Mouse (Mus musculus): ENCODE data around the gene Ywhah.

DNA sequence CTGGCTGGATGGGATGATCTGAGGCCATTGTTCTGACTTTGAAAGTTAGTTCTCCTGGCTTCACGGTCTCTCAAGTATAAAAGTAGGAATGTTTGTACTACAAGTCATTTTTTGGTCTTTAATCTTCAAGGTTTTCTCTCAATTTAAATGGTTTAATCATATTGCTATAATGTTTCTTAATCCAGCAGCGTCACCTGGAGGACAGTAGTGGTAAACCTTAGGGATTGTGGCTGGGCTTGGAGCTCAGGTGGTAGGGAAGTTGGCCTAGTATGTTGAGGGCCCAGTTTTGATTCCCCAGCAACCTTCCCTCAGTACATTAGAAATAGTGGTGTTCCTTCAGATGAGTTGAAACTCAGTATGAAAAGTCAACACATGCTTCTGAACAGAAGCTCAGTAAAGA lies 3.0 kb downstream of the Ywhah start:
- no peak for TF ChIP-seq CTCF (IDR thresholded peaks at IDR 0.05; ENCODE audit: control insufficient read depth, insufficient read depth, insufficient replicate concordance, low read depth, low read length)
- no peak for TF ChIP-seq POLR2A (IDR thresholded peaks at IDR 0.05; ENCODE audit: control insufficient read depth, low read depth, low read length)

Measured in testis, adult 2 months (tissue).